Mouse (Mus musculus): ENCODE measurements around the gene Gm29797.

The Gm29797 gene

DNA sequence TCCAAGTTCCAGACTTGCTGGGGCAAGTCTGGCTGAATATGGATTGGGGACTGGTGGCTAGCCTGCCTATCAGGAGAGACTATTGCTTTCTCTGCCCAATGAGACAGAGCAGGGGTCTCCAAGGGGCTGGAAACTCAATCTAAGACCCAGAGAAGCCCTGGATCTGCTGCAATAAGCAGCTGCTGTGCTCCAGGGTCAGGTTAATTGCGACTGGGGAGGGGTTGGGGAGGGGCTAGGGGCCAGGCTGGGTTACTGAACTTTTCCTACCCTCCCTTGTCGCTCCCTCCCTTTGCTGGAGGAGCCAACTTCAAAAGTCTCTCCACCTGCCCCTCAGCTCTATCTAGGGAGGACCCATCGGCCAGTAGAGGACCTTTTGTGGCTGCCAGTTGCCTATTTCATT is at the start of gene Gm29797:
TSS of gene Gm29797 (plus strand) at position 301 of the 400 bp plus-strand sequence.
- no peak for DNase-seq

GRCm38 (mm10) chr2:181618761-181619495 is 37.9 kb upstream of the Gm29797 start:
- DNase-seq = no peak

- DNase-seq = peak in 1 of 2 experiments; percentile 27
Observed at GRCm38 (mm10) chr2:181623401-181623800, 33.4 kb upstream of the Gm29797 start.

DNA sequence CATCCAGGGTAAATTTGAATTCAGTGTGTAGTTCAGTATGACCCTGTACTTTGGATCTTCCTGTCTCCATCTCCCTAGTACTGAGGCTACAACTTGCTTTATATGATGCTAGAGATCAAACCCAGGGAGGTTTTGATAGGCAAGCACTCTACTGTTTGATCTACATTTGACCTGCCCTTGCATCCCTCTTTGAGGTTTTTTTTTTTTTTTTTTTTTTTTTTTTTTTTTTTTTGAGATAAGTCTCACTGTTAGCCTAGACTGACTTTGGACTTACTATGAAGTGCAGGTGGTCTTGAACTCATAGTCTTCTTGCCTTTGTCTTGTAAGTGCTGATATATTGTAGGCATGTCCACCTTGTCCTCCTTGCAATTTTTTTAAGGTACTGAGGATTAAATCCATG is 28.4 kb upstream of the Gm29797 start:
- no peak for DNase-seq

DNA sequence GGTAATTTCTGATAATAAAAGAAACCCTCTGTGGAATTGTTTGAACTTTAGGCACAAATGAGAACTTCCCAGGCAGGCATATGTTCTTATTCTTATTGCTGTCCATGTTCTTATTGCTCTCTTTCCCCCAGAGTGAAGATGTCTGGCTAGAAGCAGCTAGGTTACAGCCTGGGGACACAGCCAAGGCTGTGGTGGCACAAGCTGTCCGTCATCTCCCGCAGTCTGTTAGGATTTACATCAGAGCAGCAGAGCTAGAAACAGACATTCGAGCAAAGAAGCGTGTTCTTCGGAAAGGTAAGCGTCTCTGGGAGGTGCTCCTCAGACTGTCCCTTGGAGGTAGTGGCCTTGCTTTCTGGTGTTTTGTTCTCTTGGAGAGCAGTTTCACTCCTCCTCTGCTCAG is 24.2 kb upstream of the Gm29797 start:
- DNase-seq = no peak

- no peak for DNase-seq
Observed at GRCm38 (mm10) chr2:181635865-181636264, 21.0 kb upstream of the Gm29797 start.

DNA sequence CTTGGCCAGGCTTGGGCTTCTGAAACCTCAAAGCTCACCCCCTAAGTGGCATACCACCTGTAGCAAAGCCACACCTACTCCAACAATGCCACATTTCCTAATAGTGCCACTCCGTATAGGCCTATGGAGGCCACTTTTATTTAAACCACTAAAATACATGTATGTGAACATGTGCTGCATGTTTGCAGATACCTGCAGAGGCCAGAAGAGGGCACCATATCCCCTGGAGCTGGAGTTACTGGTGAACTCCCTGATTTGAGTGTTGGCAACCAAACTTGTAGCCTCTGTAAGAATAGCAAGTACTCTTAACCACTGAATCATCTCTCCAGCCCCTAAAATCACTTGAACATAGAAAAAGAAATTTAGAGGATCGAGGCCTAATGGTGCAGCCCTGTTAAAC is 12.5 kb upstream of the Gm29797 start:
- DNase-seq = peak; percentile 62 to 68

DNA sequence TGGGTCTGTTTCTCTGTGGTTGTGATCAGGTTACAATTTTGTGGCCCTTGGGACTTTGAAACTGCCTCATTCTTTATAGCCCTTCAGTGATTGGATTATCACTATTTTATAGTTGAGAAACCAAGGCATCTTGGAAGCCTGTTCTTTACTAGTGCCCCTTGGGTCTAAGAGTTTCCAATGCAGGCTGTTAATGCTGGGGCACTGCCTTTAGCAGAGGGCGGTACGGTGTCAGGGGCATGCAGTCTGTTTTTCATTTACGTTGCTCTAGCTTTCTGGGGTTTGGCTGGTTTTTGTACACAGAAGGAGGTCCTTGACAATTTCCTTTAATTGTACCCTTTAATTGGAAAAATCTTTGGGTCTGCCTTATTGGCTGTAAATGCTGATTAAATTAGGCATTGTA is 11.2 kb upstream of the Gm29797 start:
- no peak for DNase-seq

DNA sequence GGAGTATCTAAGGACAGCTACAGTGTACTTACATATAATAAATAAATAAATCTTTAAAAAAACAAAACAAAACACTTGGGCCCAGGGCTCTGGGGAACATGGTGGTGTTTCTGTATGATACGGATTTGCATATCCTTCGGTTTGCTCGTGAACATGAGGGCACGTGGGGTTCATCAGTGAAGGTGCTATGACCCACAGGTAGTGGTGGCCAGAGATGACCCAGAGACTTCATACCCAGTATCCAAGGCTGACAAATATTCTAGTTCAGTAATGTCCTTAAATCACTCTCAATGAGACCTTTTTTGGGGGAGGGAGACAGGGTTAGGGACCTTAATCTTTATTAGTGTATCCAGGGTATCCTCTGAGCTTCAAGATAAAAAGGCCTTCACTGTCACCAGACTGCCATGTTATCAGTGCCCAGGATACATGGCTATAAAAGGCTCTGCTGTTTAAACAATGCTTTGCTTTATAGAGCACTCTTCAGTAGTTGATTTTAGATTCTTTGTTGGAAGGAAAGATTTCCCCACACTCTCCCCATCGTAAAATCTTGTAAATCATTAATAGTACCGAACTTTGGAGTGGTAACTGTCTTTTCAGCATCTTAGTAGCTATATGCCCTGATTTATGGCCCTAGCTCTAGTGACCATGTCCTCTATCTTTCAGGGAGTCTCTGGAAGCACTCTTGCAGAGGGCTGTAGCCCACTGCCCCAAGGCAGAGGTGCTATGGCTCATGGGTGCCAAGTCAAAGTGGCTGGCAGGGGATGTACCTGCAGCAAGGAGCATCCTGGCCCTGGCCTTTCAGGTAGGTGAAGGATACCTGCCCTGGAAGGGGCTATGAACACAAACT is 10.0 kb upstream of the Gm29797 start:
- no peak for DNase-seq

GRCm38 (mm10) chr2:181648926-181649325 is 7.9 kb upstream of the Gm29797 start:
- DNase-seq = no peak

- no peak for DNase-seq
Observed at GRCm38 (mm10) chr2:181653065-181653464, 3.8 kb upstream of the Gm29797 start.

DNA sequence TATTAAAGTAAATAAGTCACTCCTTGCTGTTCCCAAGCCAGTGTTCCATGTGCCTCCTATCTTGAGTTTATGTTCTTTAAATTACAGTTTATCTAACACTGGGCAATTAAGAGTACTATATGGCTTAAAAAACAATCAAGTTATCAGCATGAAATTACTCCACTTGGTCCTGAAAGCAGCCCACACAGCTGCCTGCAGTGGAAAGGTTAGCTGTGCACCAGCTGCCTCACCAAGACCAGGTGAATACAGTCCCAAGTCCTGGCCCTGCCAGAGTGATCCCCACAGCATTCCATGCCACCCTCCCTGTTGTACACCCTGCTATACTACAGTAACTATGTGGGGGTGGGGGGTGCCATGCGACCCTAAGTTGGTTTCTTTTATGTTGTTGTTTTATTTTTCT is 3.3 kb upstream of the Gm29797 start:
- no peak for DNase-seq

DNA sequence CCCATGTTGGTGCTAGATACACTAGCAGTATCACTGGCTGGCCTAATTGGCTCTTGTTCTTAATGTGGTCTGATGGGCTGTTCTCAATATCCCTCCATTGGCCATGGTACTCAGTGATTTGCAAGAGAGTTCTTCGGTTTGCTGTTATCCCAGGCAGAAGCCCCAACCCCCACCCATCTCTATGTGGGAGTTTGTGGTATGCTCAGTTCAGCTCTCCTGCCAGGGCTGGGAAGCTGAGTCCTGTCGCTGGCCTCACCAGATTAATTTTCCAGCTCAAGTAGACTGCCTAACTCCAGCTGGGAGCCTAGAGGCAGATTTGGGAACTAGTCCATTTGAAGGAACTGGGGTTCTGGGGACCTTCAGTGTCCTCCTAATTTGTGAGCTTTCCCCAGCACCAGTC is 607 bp downstream of the Gm29797 start:
- DNase-seq = no peak

DNA sequence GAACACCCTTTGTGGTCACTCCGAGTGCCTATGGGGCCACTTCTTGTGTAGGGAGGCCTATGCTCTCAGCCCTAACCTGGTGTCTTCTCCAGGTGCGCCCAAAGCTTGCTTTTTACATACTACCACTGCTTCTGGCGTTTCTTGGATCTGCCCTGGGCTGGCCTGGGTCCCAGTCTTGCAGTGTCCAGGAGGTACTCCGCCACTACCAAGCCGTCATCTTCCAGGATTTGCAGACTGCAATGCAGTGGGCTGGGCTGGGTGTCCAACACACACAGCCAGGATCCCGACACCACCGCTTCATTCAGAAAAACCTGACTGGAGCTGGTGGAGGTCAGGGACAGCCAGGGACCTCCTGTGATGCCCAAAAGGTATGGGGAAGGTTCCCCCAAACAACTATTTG is 1.7 kb downstream of the Gm29797 start:
- no peak for DNase-seq

DNA sequence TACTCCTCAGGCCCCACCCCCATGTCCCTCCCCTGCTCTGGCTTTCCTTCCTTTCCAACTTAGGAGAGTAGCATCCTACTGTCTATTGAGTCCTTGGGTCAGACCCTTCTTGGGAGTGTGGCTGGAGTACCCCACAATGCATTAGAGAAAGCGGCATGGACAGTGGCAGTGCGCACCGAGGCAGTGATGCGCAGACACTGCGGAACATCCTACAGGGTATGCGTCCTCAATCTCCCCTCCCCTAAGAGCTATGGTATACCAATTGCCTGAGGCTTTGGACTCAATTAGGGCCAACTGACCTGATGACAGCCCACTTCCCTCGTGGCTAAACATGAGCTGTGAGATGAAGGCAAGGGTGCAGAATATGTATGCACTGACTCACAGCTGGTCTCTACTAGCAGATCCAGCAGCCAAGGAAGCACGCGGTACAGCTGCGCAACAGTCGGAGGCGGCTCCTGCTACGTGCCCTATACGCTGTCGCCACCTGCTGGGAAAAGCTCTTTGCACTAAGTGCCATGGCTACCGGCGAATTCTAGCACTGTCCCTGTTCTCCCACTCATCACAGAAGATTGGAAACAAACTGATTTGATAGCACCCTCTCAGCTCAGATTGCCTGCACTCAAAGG is 2.2 kb downstream of the Gm29797 start:
- DNase-seq = peak; percentile 13 to 16

DNA sequence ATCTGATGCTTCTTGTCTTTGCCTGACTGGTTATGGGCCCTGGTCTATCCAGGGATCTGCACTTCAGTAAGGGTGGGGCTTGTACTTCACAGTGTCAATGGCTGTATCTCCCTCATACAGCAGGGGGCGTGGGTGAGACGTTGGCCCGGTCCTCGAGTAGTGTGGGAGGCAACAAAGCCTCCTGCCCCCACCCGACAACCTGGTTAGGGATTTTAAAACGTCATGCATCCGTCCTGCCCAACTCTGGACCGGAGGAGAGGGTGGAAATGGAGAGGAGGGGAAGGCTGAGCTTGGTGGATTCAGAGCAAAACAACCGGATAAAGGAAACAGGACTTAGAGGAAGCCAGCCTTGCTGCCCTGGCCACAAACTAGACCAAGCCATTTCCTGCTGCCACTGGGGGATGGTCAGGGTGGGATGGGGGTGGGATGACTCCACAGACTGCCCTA is 2.8 kb downstream of the Gm29797 start:
- peak; percentile 85 to 87 for DNase-seq

GRCm38 (mm10) chr2:181662620-181663297 is 5.9 kb downstream of the Gm29797 start:
- DNase-seq = no peak

DNA sequence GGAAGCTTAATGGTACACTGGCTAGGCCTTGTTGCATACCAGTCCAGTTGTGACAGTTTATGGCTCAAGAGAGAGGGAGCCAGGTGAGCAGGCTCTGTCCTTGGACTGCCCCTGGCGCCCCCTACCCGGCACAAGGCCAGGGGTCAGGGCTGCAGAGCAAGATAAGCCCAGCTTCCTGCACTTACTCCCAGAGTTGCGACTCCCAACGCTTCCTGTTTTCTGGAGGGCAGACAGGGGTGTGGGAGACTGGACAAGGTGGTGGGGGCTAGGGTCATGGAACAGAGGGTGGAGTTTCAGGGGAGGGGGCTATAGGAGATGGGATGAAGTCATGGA is 6.4 kb downstream of the Gm29797 start:
- DNase-seq = no peak

DNA sequence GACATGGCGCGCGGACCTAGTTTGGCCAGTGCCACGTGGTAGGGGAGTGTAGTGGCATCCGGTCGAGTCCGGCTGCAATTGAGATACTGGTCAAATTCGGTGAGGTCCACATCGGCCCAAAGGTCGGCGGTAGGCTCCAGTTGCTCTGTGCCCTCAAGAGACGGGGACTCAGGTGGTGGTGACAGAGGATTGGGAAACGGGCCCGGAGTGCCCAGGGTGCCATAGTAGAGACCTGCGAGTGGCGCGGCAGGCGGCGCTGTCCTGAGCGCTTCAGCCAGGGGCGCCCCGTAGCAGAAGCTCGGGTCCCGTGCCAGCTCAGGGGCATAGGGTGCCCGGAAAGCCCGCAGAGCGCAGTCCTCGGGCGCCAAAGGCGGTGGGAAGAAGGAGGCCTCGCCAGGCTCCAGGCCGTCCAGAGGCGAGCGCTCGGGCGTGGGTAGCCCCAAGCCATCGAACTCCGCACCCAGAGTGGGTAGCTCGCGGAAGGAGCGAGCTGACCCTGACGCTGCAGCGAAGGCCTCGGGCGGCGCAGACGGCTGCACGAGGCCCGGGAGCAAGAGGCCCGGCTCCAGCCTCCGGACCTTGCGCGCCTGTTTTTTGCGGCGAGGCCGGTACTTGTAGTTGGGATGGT is 13.6 kb downstream of the Gm29797 start:
- peak in 1 of 2 experiments; percentile 21 for DNase-seq

DNA sequence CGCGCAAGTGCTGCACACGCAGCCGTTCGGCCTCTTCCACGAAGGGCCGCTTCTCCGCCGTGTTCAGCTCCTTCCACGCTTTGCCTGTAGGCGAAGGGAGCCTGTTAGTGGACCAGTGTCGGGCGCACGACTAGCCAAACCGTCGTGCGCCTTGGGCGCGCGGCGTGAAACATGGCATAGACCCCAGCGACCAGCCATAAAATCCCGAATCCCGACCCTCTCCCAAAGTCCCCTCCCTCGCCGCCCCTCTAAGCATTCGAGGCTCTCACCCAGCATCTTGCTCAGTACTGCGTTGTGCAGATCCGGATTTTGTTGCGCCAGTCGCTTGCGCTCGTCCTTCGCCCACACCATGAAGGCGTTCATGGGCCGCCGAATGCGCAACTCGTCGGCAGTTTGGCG is 14.1 kb downstream of the Gm29797 start:
- no peak for DNase-seq

DNA sequence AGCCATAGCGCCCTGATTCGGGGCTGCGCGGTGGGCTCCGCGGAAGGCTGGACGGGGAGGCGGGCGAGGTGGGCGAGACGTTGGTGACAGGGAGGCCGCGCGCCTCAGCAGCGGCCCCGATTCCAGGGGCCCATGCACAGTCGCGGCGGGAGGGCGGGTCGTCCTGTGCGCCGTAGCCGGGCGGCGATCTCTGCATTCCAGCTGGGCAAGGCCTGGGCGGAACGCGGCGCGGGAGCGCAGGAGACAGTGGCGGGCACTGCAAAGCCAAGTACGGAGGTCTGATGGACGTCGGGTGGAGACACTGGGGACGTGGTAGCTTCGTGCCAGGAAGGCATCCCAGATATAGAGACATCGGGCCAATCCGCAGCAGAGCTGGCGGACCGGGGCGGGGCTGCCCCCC is 14.5 kb downstream of the Gm29797 start, which contains the start of gene Sox18:
TSS of gene Sox18 (minus strand) at position 315 of the 400 bp plus-strand sequence.
- DNase-seq = no peak

- no peak for DNase-seq
Observed at GRCm38 (mm10) chr2:181671984-181672383, 15.2 kb downstream of the Gm29797 start.

DNA sequence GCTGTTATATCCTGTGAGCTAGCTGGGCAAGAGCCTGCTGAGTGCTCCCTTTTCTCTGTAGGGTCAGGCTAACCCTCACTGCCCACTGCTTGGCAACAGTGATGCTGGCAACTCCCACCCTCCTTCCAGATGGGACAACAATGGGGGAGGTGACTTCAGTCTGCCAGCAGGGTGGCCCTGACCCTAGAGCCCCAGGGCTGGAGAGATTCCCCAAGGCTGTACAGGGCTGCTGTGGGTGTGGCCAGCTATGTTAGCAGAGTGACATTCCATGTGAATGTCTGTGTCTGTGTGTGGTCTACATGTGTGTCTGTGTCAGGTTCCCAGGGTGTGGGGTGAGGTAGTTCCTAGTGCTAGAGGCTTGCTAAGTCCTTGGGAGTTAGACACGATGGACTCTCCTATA is 16.7 kb downstream of the Gm29797 start:
- no peak for DNase-seq

Data from B cell, adult 2 months (primary cell).